Mouse (Mus musculus): ENCODE measurements around the gene Ednra.

Gene Ednra

GRCm38 (mm10) chr8:77640093-77640839, 84.0 kb downstream of the Ednra start:
- DNase-seq: no peak

- DNase-seq: no peak
Observed at GRCm38 (mm10) chr8:77637593-77637992, 86.7 kb downstream of the Ednra start.

GRCm38 (mm10) chr8:77634035-77634434, 90.2 kb downstream of the Ednra start:
- no peak for DNase-seq

GRCm38 (mm10) chr8:77633211-77633610, 91.1 kb downstream of the Ednra start:
- no peak for DNase-seq

GRCm38 (mm10) chr8:77630691-77631090, 93.6 kb downstream of the Ednra start:
- DNase-seq: peak; percentile 50

GRCm38 (mm10) chr8:77629858-77630537, 94.3 kb downstream of the Ednra start:
- DNase-seq: peak; percentile 92

GRCm38 (mm10) chr8:77623677-77624209, 100.5 kb downstream of the Ednra start:
- DNase-seq: no peak

- DNase-seq: peak; percentile 58
Observed at GRCm38 (mm10) chr8:77617916-77618315, 106.3 kb downstream of the Ednra start.

Data from embryo, embryonic 11 days (tissue).